Mouse (Mus musculus) left cerebral cortex, adult 11 months (tissue): ENCODE measurements around the gene Brf1.

Source experiments
- DNase-seq: peaks from one replicate; pipeline ENCODE4 v3.0.0; 2022; ENCODE audit warnings: low spot score

Brf1 gene

DNA sequence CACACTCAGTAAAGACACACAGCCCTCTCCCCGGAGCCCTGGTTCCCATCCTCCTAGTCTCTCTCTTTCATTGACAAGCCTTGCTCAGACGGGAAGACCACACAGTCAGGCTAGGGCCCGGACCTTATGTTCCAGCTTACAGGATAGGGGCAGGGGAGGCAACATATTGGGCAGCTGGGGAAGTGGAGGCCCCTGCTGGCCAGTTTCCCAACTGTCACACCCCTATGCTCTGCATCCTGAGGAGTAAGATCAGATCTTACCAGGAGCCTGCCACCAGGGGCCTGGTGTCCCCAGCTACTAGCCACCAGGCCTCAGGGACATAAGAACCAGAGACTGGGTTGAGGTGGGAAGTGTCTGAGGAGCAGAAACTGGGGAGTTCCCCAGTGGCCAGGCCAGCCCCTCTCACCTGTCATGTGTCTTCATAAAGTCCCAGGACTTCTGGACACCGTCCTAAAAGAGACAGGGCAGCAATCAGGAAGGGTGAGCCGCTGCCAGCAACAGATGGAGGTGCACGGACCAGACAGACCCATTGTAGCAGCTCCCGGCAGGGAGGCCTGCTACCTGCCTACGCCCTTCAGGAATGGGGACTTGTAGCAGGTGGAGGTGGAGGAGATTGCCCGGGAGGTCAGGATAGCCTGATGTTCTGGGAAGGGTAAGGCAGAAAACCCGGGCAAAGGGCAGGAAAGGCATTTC is 61.5 kb downstream of the Brf1 start:
- DNase-seq = no peak

DNA sequence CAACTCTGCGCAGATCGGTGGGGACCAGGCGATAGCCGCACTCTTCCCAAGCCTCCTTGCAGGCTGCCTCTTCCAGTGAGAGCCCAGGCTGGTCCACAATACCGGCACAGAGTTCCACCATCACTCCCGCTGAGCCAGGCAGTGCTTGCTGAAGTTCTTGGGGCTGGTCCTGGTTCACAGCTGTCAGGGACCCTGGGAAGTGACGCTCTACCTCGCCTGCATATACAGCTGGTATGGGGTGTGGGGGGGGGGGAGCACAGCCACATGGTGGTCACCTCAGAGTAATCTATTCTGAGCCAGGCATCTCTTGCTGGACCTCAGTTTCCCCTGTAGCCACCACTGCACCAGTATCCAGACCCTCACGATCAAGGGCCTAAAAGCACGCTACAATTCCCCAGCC is 62.1 kb downstream of the Brf1 start:
- DNase-seq = no peak

DNA sequence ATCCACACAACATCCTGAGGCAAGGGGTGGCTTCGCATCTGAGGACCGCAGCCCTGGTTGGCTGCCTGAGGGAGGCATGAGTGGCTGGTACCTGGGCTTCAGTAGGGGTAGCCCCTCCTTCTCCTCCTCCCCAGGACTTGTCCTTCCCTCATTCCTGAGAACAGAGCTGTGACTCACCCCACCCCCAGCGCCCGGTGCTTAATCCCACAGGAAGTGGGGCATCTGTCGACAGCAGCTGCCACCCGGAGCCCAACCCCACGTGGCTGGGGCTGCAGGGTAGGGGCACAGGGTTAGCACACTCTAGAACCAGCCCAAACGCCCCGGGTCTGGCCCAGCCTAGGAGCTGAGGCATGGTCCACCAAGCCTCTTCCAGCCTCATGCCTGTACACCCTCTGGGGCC is 62.6 kb downstream of the Brf1 start:
- DNase-seq = no peak

DNA sequence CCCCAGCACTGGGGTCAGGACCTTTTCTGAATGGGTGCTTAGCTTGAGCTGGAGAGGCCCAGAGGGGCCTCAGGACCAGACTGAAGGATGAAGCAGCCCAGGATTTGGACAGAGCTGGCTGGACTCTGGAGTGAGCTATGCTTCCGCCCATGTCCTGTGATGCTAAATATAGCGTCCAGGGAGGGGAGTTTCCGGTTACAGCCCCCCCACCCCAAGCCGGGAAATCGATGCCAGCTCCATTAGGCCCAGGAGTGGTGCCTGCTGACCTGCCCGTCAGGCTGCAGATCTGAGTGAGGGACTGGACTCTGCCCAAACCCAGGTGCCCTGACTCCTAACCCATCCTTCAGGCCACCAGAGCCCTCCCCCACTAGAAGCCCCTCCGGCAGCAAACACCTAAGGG is 67.9 kb downstream of the Brf1 start:
- no peak for DNase-seq

DNA sequence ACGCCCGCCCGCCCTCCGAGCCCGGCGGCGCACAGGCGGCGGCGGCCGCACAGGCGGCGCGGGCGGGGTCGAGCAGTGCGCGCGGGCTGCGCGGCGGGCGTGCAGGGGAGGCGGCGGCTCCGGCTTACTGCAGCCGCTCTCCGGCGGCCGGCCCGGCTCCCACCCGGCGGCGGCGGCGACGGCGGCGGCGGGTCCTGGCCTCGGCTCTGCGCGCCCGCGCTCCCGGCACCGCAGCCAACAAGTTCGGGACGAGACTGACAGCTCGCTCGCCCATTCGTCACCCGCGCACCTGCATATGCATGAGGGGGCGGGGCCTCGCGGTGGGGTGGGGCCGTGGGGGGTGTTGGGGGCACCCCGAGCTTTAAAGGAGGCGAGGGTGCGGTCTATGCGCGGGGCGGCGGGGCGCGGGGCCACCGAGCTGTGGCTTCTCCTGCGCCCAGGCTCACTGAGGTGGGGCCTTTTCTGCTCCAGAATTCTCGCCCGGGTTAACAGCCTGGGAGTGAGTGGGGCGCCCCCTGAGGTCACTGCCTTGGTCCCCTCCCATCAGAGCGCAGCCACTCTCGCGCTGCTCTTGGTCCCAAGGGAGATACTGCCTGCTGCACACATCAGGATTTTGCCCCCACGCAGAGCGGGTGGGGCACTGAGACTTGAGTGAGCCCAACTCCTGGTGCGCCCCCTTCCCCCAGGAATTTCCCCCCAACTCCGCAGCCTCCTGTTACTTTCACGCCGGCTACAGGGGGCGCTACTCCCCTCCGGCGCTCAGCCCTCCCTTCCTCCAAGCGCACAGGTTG is 70.7 kb downstream of the Brf1 start, which contains the start of gene Jag2:
Gene Jag2 (minus strand): TSS at position 215 of the 791 bp plus-strand sequence.
- peak; percentile 63 for DNase-seq

DNA sequence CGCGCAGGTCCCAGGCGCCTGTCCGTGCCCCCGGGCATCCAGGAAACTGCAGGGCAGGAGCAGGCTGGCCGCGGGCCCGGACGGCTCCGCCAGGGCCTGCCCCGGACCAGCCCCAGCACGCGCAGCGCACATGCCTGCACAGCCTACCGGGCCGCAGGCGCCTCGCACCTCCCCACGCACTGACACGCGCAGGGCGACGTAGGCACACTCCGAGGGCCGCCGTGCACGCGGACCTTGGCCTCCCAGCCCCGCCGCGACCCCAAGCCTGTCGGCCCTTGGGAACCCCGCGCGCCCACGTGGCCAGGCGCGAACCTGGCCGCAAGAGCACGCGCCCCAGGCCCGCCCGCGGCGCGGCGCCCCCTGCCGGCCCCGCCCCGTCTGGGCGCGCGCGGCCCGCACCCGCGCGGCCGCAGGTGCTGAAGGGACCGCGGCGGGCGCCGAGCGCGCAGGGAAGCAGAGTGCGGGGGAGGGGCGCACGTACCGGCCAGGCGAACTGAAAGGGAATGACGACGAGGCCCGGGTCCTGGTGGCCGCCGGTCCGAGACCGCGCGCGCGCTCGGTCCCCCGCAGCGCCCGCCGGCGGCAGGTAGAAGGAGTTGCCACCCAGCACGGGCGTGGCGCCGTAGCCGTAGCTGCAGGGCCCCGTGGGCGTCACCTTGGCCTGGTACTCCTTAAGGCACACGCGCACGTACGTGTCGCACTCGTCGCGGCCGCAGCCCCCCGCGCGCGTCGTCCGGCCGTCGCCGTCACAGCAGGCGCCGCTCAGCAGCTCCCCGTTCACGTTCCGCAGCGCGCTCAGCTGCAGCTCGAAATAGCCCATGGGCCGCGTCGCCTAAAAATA is 71.9 kb downstream of the Brf1 start:
- DNase-seq = peak; percentile 53

DNA sequence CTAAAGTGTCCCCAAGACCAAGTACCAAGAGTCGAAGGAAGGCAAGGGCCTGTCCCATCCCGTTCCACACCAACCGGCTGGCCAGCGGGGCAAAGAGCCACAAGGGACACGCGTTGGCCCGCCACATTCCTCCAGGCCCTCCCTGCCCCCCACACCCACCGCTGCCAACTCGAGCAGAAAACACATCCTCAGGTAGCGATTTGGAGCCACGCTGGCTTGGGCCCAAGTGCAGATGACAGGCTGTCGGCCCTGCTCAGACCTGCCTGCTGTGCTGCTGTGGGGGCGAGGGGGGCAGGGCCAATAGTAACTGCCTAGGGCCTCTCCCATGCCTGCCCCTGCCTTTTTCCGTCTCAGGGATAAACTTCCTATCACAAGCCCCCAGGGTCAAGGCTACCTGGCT is 73.2 kb downstream of the Brf1 start:
- no peak for DNase-seq

DNA sequence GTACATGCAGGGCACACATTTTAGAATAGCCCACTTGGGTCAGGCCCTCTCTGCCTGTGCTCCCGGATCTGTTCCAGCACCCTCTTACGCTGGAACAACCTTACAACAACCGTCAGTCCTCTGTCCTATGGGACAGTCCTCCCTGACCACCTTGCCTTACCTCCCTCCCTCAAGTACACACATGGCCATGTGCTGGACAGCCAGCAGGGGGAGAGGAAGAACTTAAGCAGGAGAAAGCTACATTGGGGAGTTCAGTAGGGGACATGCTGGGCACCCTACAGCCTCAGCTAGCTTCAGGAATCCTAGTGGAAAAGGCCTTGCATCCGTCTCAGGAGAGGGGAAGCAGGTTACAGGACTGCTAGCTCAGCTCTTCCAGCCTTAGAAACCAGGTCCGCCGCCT is 74.6 kb downstream of the Brf1 start:
- no peak for DNase-seq

DNA sequence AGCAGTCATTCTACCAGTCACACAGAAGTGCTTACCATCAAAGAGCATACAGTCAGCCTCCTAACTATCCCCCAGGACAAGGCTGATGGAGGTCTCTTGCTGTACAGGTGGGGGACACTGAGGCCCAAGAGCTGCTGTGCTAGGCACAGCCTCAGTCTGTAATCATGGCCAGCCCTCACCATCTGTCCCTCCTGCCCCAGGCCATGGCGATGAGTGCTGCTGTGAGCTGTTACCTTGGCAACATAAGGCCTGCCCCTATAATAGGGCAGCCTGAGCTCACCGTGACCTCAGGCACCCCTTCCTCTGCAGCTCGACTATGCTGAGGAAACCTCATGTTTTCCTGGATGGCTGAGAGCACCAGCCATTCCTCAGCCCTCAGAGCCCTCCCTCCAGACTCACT is 78.0 kb downstream of the Brf1 start:
- no peak for DNase-seq

DNA sequence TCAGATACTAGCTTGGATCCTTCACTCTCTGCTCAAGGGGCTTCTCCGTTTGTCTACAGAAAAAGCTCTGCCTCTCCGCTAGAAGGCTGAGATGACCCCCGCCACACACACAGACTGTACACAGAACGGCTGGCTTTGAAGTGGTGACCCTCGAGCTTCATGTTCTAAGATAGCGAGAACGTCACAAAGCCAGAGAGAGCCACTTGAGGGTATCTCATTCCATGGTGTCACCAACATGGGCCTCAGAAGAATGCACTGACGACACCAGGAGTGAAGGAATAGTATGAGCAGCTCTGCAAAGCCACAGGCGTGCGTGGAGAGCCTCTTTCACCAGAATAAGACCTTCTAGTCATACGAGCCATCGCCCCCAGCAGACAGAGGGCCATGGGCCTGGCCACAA is 79.0 kb downstream of the Brf1 start:
- no peak for DNase-seq

DNA sequence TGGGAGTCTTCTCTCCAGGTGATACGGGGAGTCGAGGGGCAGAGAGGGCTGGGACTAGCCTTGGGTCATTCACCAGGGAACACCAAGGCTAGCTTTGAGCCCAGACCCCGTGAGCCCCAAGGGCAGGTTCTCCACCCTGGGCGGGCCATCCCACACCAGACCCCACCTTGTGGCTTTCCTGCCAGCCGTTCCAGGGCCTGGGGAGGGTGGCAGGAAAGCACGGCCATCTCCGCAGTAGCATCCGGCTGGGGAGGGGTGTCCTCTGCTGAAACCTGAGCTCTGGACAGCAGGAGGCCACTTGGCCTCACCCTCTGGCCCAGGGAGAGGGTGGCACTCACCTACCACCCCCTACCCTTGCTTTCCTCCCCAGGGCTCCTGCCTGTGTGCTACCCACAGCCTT is 82.6 kb downstream of the Brf1 start:
- DNase-seq = no peak

DNA sequence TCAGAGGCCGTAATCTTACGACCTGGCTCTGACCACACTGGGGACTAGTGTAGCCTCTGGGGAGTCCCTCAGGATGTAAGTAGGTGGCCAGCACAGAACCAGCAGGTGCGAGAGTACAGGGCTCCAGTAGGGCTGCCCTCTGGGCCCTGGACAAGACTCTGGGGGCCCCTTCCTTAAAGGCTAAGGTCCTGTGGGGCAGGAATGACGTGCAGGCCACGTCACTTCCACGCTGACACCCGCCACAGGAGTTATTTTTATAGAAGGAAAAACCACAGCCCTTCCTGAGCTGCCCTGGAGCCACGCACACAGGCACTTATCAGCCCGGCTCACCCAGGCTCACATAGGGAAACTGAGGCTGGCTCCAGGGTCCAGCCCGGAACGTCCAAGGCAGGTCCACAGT is 83.0 kb downstream of the Brf1 start:
- no peak for DNase-seq

DNA sequence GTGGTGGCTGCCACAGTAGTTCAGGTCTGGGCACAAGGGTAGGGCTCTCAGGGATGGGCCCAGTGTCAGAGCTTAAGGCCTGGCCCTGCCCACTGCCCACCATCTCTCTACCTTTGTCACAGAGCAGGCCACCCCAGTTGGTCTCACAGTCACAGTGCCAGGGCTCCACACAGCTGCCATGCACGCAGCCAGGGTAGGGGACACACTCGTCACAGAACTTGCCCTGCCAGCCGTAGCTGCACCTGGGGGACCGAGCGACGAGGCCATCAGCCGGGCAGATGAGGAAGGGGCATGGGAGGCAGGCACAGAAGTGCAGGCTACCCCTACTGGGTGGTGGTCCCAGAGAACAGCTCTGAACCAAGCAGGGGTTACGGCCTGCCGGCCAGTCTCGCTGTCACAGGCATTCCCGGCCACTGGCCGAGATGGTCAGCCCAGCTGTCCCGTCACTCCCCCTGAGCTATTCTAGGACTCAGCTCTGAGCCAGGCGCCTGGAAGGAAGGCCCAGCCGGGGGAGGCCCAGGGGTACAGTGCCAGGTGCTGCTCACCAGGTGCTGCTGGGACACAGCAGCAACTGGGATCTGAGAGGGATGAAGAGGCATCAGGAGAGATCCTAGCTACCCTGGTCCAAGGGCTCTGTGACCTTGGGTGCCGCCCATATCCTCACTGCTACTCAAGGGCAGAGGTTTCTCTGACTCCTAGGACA is 83.7 kb downstream of the Brf1 start:
- no peak for DNase-seq

DNA sequence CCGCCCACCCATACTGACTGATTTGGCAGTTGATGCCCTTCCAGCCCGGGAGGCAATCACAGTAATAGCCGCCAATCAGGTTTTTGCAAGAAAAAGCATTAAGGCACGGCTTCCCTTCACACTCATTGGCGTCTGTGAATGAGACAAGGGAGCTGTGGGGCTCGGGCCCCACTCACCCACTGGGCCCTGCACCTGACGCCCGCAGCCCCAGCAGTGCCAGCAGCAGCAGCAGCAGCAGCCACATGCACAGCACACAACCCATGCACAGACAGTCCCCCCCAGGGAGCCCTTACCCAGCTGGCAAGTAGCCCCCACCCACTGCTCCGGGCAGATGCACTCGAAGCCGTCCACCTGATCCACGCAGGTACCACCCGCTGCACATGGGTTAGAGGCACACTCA is 84.9 kb downstream of the Brf1 start:
- DNase-seq = no peak

DNA sequence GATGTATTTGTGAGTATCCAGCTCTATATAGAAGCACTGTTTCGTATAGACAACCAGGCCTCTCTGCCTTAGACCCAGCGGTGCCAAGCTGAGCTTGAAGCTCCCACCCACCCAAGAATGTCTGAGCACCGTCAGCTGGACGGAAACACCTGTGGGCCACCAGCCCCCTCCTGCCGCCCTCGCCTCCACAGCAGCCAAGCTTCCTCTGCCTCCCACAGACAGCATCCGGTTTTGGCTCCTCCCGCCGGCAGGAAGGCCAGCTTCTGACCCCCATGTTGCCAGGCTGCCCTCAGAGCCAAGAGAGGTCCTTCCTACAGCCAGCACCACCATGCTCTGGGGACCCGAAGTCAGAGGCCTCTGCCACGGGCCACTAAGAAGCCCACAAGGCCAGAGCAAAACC is 86.0 kb downstream of the Brf1 start:
- DNase-seq = no peak

DNA sequence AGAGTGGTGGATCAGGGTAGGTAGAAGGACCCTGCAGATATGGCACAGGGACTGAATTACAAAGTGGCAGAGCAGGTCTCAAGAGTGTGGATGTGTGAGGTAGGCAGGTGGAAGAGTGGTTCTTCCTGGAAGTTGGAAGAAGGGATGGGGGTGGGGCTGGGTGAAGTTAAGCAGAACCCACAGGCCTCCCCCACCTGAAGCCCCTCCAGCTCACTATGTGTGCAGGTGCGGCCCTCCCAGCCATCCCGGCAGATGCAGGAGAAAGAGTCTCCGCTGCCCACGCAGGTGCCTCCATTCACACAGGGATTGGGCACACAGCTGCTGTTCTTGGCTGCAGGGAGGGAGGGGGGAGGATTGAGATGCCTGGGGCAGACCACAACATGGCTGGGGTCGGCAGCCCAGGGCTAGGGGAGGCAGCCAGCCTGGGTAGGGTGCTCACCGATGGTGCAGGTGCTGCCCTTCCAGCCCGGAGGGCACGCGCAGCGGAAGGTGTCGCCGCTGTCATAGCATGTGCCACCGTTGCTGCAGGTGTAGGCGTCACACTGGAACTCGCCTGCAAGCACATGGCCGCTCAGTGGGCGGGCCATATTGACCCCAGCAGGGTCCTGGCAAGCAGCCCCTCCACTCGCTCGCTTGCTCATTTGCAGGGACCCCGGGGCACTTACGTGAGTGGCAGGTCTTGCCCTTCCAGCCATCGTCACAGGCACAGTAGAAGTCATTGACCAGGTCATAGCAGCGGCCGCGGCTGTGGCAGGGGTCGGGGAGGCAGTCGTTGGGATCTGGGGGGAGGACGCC is 87.4 kb downstream of the Brf1 start:
- no peak for DNase-seq

DNA sequence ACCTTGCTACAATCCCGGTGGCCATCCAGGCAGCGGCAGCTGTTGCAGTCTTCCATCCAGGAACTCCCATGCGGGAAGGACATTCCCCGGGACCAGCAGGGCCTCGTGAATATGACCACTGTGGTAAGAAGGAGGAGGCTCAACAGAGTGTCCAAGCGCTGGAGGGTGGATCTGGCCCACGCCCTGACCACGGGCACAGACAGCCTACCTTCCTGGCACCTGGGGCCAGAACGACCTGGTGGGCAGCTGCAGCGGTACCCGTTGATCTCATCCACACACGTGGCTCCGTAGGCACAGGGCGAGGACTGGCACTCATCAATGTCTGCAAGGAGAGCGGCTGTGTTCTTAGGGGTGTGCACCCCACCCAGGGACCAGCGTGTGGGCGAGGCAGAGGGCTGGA is 88.8 kb downstream of the Brf1 start:
- no peak for DNase-seq
